Mouse (Mus musculus): ENCODE results near the gene Gpam.

The Gpam gene

DNA sequence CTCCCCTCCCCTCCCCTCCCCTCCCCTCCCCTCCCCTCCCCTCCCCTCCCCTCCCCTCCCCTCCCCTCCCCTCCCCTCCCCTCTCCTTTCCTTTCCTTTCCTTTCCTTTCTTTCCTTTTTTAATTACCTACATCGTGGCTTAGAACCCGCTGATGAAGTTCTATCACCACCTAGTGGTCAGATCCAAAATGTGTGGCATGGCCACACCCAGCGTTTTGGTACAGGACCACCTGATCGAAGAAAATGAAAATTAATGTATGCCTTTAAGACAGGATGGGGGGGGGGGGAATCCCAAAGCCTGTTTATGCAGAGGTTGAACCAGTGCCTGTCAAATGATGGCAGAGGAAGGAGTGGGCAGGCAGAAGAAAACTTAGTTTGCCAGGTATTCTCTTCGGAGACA lies 65.1 kb downstream of the Gpam start:
- peak; percentile 87 for DNase-seq (ENCODE audit: low read depth, low spot score)

DNA sequence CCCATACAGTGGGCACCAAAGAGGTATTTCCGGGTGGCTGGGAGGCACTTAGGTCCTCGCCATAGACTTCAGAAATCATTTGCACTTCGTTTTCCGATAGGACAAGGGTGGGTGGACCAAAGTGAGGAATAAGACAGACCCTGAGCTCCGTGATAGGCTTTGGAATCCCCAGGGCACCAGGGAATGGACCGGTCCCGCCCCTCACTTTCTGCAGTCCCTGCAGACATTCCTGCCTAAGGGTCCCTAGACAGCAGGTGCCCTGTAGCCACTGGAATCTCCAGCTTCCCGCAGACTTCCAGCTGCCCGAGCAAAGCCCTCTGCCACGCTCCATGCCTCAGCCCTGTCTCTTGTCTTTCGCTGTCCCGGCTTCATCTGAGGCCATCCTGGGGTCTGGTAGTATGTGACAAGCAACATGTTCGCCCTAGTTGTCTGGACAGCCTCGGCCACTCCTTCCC lies 65.6 kb downstream of the Gpam start:
- DNase-seq (ENCODE audit: low read depth, low spot score) = peak; percentile 48

DNA sequence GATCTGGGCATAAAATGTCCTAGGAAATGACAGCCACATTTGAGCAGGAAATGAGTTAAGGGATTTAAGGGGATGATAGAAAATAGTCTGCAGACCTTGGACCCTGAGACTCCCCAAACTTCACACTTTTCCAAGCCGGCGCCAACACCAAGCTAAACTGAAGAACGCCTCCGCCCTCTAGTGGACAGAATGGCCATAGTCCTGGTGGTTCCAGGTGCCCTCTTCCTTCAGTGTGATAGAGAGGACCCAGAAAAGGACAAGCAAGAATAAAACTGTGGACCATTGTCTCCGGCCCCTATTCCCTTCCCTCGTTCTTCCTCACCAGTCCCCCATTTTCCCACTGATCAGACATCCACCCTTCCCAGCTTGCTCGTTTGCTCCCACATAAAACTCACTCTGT lies 66.1 kb downstream of the Gpam start:
- peak; percentile 92 for DNase-seq (ENCODE audit: low read depth, low spot score)

DNA sequence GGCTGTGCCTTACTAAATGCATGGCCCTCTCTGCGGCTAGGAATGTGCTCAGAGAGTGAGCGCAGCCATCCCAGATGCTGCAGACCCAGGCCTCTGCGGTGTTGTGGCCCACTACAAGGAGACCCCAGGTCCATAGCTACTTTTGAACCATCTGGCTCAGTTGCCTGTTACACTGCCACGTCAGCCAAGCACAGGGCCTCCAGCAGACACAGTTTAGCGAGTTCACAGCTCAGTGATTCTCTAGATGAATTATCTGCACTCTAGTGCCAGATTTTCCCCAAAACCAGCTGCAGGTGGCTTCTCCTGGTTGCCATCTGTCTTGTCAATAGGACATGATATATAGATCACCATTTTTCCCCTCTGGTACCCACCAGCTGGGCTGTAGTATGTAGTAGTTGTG lies 69.6 kb downstream of the Gpam start:
- DNase-seq (ENCODE audit: low read depth, low spot score) = no peak

DNA sequence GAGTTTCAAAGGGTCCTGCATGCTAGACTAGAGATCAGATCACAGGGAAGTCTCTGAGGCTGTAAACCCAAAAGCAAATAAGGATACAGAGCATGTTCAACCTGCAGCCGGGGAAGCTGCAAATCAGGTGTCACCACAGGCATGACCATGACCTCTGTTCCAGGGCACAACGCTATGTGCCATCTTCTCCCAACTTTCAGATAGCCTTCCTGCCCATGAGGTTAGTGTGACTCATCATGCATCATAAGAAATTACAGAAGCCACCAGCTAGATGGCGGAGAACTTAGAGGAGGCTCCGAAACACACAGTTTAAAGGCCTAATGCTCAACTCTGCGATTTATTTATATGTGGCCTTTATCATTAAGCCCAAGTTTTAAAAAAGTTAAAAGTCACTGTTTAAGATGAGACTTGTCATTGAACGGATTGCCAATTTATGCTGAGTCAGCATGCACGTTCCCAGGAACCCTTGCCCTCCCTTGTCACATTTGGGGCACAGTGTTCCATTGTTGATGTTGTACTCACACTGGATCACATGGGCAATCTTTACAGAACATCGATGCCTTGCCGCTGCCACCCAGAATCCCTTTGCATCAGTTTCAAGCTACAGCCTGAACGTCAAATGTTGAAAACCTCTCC lies 71.3 kb downstream of the Gpam start:
- DNase-seq (ENCODE audit: low read depth, low spot score) = no peak

DNA sequence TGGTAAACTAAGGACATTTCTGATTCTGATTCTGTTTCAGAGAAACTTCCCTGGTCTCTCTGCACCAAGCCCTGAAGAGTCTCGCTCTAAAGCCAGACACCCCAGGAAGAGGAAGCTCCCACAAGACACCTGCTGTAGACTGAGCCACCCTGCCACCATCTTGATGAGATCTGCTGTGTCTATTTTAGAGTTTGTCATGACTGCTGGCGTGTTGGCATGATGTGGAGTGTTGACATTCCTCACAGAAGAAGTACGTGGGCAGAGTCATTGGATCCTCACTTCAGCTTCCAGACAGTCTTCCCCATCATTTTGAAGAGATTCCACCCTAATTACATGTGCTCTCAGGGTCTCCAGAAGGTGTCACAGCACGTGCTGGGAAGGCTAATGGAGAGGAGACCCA lies 73.9 kb downstream of the Gpam start:
- no peak for DNase-seq (ENCODE audit: low read depth, low spot score)

DNA sequence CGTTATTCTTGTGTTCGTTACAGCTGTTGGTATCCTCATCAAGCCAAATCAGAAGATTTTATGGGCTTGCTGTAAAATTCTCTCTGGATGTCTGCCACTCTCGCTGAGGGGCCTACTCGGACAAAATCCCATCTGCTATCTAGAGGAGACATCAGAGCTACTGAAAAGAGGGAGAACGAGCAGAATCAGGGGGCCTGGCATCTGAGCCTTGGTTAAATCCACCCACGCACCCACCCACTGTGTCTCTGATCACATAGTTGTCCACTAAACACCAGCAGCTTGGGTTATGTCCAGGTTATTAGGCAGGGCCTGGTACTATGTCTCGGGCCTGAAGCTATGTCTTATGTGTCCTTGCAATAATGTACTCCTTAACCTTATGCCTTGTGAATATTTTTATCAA lies 89.6 kb downstream of the Gpam start:
- no peak for DNase-seq (ENCODE audit: low read depth, low spot score)

DNA sequence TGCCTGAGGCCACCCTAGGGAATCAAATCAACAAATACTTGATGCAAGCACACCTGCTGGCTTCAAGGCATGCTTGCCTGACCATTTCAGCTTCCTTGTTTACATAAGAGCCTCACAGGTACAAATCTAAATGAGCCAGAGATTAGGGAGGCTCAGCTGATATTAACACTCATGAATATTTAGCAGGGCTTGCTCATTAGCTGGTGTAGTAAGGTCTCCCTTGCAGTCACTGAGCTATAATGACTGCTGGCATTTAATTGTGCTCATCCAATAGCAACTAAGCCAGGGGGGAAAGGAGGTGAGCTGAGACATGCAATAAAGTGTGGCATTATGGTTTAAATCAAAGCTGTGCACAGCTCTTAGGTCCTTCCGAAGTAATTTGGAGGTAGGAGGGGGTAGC lies 108.2 kb downstream of the Gpam start:
- no peak for DNase-seq (ENCODE audit: low read depth, low spot score)
